Mouse (Mus musculus) forebrain, embryonic 14.5 days (tissue): ENCODE measurements at regions not wholly inside any gene's neighbourhood (a gene's known extent, or its start where the extent isn't known, plus 50 kb on each side); places are given as distances from the start of the nearest gene placed in this dataset.
"Not testable (repeated sequence)": the region's sequence is repeated elsewhere in the genome, so short reads cannot be mapped to it uniquely, and the experiment has no call there.

ENCODE experiments used
- ATAC-seq: fragments of 200-750 bp; cut with Nextera tagmentation; 2 replicates; pipeline ENCODE4 v1.8.0; 2017; ENCODE audit warnings: mild to moderate bottlenecking, moderate library complexity
- DNase-seq: peaks from one replicate; pipeline ENCODE4 v3.0.0-alpha.2; 2015; ENCODE audit warnings: low spot score
- H3K27ac ChIP-seq: fragments of 300-500 bp; sonication (generic); 2 replicates; pipeline ENCODE4 v1.5.1; 2014; ENCODE audit warnings: low read depth, mild to moderate bottlenecking, control low read depth, low read length, moderate library complexity
- H3K27me3 ChIP-seq: fragments of 300-500 bp; sonication (generic); replicated peaks from 2 replicates; pipeline ENCODE4 v1.6.1; 2014; ENCODE audit warnings: low read length, control low read depth, mixed read lengths; ENCODE audit not compliant: control insufficient read depth, insufficient read depth
- H3K36me3 ChIP-seq: fragments of 300-500 bp; sonication (generic); 2 replicates; pipeline ENCODE4 v1.6.1; 2014; ENCODE audit warnings: low read length, control low read depth; ENCODE audit not compliant: control insufficient read depth, insufficient read depth
- H3K4me1 ChIP-seq: fragments of 300-500 bp; sonication (generic); 2 replicates; pipeline ENCODE4 v1.6.1; 2014; ENCODE audit warnings: antibody characterized with exemption, low read length, control low read depth; ENCODE audit not compliant: control insufficient read depth, insufficient read depth
- H3K4me2 ChIP-seq: fragments of 300-500 bp; sonication (generic); 2 replicates; pipeline ENCODE4 v1.6.1; 2014; ENCODE audit warnings: mild to moderate bottlenecking, control low read depth, low read length
- H3K4me3 ChIP-seq: fragments of 300-500 bp; sonication (generic); 2 replicates; pipeline ENCODE4 v1.5.1; 2014; ENCODE audit warnings: low read depth, low read length, control low read depth
- H3K9ac ChIP-seq: fragments of 300-500 bp; sonication (generic); 2 replicates; pipeline ENCODE4 v1.6.1; 2014; ENCODE audit warnings: mild to moderate bottlenecking, low read length, control low read depth, moderate library complexity
- H3K9me3 ChIP-seq: fragments of 300-500 bp; sonication (generic); replicated peaks from 2 replicates; pipeline ENCODE4 v1.6.1; 2016; ENCODE audit warnings: low read length, control low read depth, mixed read lengths; ENCODE audit not compliant: control insufficient read depth
- WGBS: fragments of 180-500 bp; shearing (Covaris S2); extraction: QIAGEN DNeasy Blood & Tissue Kit; methylation state at CpG from one replicate; pipeline ENCODE4 v1.1.7; 2014; 5-methylcytosine and 5-hydroxymethylcytosine counted together

DNA sequence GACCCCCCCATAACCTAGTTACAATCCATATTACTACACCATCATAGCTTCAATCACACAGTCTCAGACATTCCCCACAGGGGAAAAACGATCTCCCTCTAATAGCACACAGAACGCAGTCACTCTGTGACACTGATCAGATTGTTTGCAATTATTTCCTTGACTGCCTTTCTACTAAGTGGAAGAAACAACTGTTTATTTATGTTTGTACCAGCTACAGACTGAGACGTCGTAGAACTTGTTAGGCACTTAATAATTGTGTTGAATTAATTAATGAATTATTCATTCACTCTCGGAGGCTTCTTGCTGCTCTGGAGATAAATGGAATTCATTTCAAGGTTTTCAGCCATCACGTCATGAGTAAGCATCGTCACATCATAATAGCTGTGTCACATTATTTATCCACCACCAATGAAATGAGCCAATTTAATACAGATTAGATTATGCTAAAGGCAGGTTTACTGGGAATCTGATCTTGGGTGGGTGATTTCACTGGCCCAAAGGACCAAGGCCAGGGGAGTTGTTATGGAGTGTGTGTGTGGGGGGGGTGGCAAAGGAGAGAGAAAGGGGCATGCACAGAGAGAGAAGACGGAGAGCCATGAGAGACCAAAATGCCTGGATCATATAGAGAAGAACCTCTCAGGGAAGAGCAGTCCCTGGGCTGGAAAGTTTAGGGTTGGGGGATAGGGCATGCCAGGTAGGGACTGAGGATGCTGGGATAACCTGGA lies 355.7 kb upstream of the Zwint start:
- ATAC-seq (peak; percentile 72), DNase-seq (peak; percentile 56)
- Histone ChIP-seq H3K4me1 (peaks cover 4% of the 10 kb centered on the region; the same call in 1 of the 2 replicates), H3K4me2 (no peak overlapping the region), H3K9me3 (no peaks in the 10 kb centered on the region), H3K36me3 (no peaks in the 10 kb centered on the region), H3K4me3 (no peak overlapping the region), H3K9ac (no peak overlapping the region), H3K27me3 (no peaks in the 10 kb centered on the region), H3K27ac (no peak overlapping the region)
- 21% methylated on average over 8 of the region's 8 CpGs for WGBS

DNA sequence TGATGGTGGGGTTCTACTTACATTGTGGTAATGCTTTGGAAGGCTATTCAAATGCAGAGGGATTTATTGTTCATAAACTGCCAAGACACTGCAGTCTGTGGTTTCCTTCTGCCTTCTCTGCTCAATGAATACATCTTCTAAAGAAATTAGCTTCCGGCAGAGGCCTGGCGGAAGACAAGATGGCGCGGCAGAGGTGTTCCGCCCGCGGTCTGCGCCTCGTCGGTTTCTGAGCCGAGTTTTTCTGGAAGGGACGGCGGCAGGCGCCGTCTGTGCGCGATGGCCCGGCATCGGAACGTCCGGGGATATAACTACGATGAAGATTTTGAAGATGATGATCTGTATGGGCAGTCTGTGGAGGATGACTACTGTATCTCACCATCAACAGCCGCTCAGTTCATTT lies 345.6 kb upstream of the Zwint start:
- H3K27me3 ChIP-seq, H3K4me2 ChIP-seq, H3K4me3 ChIP-seq, H3K36me3 ChIP-seq, H3K9ac ChIP-seq, H3K27ac ChIP-seq, H3K9me3 ChIP-seq, DNase-seq, H3K4me1 ChIP-seq, ATAC-seq: not testable (repeated sequence)
- 94% methylated on average over 23 of the region's 23 CpGs for WGBS

DNA sequence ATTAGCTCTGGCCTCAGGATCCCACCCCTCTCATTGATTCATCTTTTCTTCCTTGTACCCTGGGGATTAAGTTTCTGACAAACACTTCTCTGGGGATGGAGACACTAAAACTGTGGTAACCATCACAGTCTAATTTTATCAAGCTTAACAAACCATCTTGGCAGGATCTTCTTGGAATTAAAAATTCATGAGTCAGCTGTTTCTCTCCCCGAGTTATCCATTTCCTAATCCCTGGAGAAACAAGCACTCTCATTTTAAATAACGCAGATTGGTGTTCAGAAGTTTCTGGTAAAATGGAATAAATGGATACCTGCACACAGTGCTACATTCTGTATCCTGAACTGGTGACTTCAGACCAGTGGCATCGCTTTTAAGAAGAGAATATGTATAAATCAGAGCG lies 336.3 kb upstream of the Zwint start:
- no peak for ATAC-seq
- H3K4me2 ChIP-seq: no peak overlapping the region
- no peaks in the 10 kb centered on the region for H3K27me3 ChIP-seq
- H3K9ac ChIP-seq: no peak overlapping the region
- no peaks in the 10 kb centered on the region for H3K4me1 ChIP-seq
- H3K9me3 ChIP-seq: no peaks in the 10 kb centered on the region
- H3K4me3 ChIP-seq: no peak overlapping the region
- no peak overlapping the region for H3K27ac ChIP-seq
- no peaks in the 10 kb centered on the region for H3K36me3 ChIP-seq
- no peak for DNase-seq
- WGBS: 87% methylated on average over 4 of the region's 4 CpGs

DNA sequence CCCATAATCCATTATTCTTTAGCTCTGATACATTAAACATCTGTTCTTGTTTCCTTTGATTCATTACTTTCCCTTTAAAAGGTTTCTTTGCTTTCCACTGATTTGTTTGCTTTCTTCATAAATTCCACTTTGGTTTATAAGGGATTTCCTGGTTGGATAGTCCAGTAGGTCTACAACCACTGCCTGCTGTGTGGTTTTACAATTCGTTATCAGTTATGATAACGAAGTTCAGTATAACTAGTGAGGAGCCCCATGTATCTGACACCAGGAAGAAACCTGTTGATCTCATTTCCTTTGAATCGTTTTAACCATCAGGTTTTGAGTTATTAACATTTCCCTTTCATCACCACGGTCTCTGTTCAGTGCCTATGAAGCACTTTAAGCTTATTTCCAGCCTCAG lies 334.3 kb upstream of the Zwint start:
- 75% methylated on average over 4 of the region's 4 CpGs for WGBS
- H3K4me3 ChIP-seq: no peak overlapping the region
- no peaks in the 10 kb centered on the region for H3K9me3 ChIP-seq
- no peaks in the 10 kb centered on the region for H3K4me1 ChIP-seq
- H3K27ac ChIP-seq: no peak overlapping the region
- H3K27me3 ChIP-seq: no peaks in the 10 kb centered on the region
- no peaks in the 10 kb centered on the region for H3K36me3 ChIP-seq
- H3K4me2 ChIP-seq: no peak overlapping the region
- no peak overlapping the region for H3K9ac ChIP-seq
- no peak for DNase-seq
- ATAC-seq: no peak

DNA sequence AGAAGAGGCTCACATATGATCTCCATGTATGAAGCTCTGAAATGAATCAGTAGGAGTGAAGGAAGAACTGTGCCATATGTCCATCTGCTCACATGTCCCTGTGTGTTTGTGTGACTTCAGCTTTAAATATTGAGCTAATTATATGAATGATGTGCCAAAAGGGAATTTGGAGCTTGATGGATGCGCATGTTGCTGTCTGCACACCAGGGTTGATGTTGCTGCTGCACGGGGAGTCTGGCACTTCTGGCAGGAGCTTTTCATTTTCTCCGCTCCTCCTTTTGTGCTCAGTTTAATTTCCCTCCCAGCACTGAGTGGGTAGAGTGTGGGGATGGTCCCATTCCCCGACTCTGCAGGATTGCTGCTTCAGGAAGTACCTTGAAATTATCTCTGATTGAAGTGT lies 328.0 kb upstream of the Zwint start:
- 42% methylated on average over 4 of the region's 4 CpGs for WGBS
- Histone ChIP-seq H3K4me2 (no peak overlapping the region), H3K4me1 (peaks cover 4% of the 10 kb centered on the region; the same call in 1 of the 2 replicates), H3K27me3 (no peaks in the 10 kb centered on the region), H3K4me3 (no peak overlapping the region), H3K9ac (no peak overlapping the region), H3K27ac (no peak overlapping the region), H3K9me3 (no peaks in the 10 kb centered on the region), H3K36me3 (no peaks in the 10 kb centered on the region)
- ATAC-seq: peak; percentile 77; the same call in 1 of the 2 replicates
- peak; percentile 60 for DNase-seq

DNA sequence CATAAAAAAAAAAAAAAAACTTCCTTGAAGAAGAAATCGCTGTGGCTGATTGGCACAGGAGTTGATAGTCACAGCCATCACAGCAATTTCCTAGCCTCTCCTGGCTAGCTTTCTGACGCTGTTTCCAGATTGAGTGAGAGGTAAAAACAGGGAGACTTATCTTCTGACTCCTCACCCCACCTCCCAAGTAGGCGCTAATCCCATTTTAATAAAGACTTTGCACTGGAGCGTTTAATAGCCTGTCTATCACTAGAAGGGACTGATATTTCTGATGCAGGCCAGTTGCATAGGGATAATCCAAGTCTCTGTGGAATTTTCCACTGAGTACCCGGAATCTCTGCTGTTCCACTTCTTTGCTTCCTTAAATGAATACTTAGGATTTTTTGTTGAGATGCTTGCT lies 307.4 kb upstream of the Zwint start:
- no peaks in the 10 kb centered on the region for H3K27me3 ChIP-seq
- no peaks in the 10 kb centered on the region for H3K9me3 ChIP-seq
- H3K9ac ChIP-seq: no peak overlapping the region
- WGBS: 43% methylated on average over 5 of the region's 5 CpGs
- no peak overlapping the region for H3K27ac ChIP-seq
- no peak overlapping the region for H3K4me2 ChIP-seq
- H3K4me3 ChIP-seq: no peak overlapping the region
- no peaks in the 10 kb centered on the region for H3K36me3 ChIP-seq
- no peaks in the 10 kb centered on the region for H3K4me1 ChIP-seq
- ATAC-seq (no peak), DNase-seq (no peak)

DNA sequence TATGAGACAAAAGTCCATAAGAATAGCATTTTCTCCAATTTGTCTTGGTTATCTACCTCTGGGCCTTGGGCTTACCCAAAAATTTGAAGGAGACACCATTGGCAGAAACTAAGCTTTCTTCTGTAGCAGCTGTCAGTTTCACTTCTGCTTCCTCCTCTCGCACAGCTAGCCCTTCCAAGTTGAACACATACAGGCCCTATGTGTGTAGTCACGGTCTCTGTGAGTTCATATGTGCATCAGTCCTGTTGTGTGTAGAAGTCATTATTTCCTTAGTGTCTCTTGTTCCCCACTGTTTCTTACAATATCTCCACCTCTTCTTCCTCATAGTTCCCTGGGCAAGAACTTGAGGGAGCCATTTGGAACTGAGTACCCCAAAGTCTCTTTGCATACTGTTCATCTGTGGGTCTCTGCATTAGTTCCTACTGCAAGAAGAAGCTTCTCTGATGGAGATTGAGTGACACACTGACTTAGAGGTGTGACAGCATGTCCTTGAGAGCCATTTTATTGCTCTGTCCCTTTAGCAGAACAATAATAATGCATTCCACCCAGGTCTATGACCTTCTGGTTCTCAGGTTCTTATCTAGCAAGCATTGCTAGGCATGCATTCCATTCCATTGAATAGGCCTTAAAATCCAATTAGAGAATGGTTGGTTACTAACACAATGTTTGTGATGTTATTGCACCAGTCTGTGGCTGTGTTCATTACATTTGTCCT lies 306.5 kb upstream of the Zwint start:
- Histone ChIP-seq H3K4me1 (no peaks in the 10 kb centered on the region), H3K27me3 (no peaks in the 10 kb centered on the region), H3K36me3 (no peaks in the 10 kb centered on the region), H3K27ac (no peak overlapping the region), H3K9me3 (no peaks in the 10 kb centered on the region), H3K4me3 (no peak overlapping the region), H3K9ac (no peak overlapping the region), H3K4me2 (no peak overlapping the region)
- 90% methylated on average over 2 of the region's 2 CpGs for WGBS
- no peak for ATAC-seq
- DNase-seq: no peak

DNA sequence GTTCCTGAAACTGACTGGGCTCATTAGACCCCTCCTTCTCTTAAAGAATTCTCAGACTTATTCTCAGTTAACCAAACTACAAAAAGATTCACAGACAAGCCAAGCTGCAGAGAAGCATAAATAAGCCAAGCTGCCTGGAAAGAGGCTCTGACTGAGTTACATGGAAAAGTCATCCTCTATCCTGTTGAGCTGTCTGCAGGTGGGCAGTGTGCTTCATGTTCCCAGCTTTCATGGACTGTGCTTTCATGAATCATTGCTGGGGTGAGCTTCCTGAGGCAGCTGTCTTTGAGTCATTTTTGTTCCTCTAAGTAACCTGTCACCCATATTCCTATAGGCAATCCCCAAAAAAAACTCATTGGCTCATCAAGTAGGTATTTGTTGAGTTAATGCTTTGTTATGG lies 301.8 kb upstream of the Zwint start:
- Histone ChIP-seq H3K27me3 (no peaks in the 10 kb centered on the region), H3K9me3 (no peaks in the 10 kb centered on the region), H3K4me1 (no peaks in the 10 kb centered on the region), H3K27ac (no peak overlapping the region), H3K36me3 (no peaks in the 10 kb centered on the region), H3K4me2 (no peak overlapping the region), H3K9ac (no peak overlapping the region), H3K4me3 (no peak overlapping the region)
- ATAC-seq (no peak), DNase-seq (no peak)

DNA sequence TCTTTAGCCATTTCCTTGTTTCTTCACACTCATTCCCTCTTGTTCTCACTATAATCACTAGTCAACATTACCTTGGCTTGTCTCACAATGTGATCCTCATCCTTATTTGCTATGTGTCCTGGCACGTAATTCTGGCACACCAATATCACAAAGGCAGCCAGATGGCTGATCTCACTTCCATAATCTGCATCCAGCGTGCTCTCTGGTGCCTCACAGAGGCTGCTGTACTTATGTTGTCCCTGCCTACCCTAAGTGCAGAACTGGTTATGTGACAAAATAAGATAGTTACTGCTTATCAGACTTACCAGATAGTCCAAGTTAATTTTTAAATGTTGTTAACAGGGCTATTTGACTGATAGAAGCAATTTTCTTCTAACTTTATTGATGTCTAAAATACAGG lies 301.1 kb upstream of the Zwint start:
- no peaks in the 10 kb centered on the region for H3K9me3 ChIP-seq
- H3K4me3 ChIP-seq: no peak overlapping the region
- no peak overlapping the region for H3K4me2 ChIP-seq
- H3K27me3 ChIP-seq: no peaks in the 10 kb centered on the region
- no peaks in the 10 kb centered on the region for H3K36me3 ChIP-seq
- DNase-seq (peak; percentile 67), ATAC-seq (peak; percentile 72; the same call in 1 of the 2 replicates)
- no peak overlapping the region for H3K27ac ChIP-seq
- 61% methylated on average over 2 of the region's 2 CpGs for WGBS
- no peak overlapping the region for H3K9ac ChIP-seq
- no peaks in the 10 kb centered on the region for H3K4me1 ChIP-seq
